Mouse (Mus musculus) lung, embryonic 15.5 days (tissue): ENCODE results near the gene Krtap4-16. TPM values are rescaled to one million over a fixed set of nuclear protein-coding genes. Genes with fewer than 3 reads are reported as not detected.
"Not testable (repeated sequence)": the region's sequence is repeated elsewhere in the genome, so short reads cannot be mapped to it uniquely, and the experiment has no call there.

Experiments
- ATAC-seq: fragments of 200-750 bp; cut with Nextera tagmentation; 2 replicates; pipeline ENCODE4 v1.8.0; 2017; ENCODE audit warnings: moderate number of reproducible peaks, borderline replicate concordance; ENCODE audit not compliant: low FRiP score, low TSS enrichment; ENCODE audit errors: extremely low read depth
- H3K27ac ChIP-seq: fragments of 300-500 bp; sonication (generic); 2 replicates; pipeline ENCODE4 v1.5.1; 2015; ENCODE audit warnings: moderate library complexity, mild to moderate bottlenecking, inconsistent platforms
- H3K27me3 ChIP-seq: fragments of 300-500 bp; sonication (generic); 2 replicates; pipeline ENCODE4 v1.6.1; 2015; ENCODE audit warnings: inconsistent platforms
- H3K36me3 ChIP-seq: fragments of 300-500 bp; sonication (generic); 2 replicates; pipeline ENCODE4 v1.6.1; 2015; ENCODE audit warnings: inconsistent platforms
- H3K4me1 ChIP-seq: fragments of 300-500 bp; sonication (generic); 2 replicates; pipeline ENCODE4 v1.6.1; 2015; ENCODE audit warnings: inconsistent platforms
- H3K4me2 ChIP-seq: fragments of 300-500 bp; sonication (generic); 2 replicates; pipeline ENCODE4 v1.6.1; 2015; ENCODE audit warnings: inconsistent platforms, mild to moderate bottlenecking, moderate library complexity
- H3K4me3 ChIP-seq: fragments of 300-500 bp; sonication (generic); 2 replicates; pipeline ENCODE4 v1.5.1; 2015; ENCODE audit warnings: mild to moderate bottlenecking, inconsistent platforms
- H3K9ac ChIP-seq: fragments of 300-500 bp; sonication (generic); 2 replicates; pipeline ENCODE4 v1.6.1; 2015; ENCODE audit warnings: inconsistent platforms
- H3K9me3 ChIP-seq: fragments of 300-500 bp; sonication (generic); 2 replicates; pipeline ENCODE4 v1.6.1; 2016; ENCODE audit warnings: inconsistent platforms
- WGBS: fragments of 180-500 bp; shearing (Covaris S2); methylation state at CpG from one replicate; pipeline ENCODE4 v1.1.7; 2015; 5-methylcytosine and 5-hydroxymethylcytosine counted together
- polyA plus RNA-seq: library from polyadenylated mRNA; unstranded; fragments of >200 nt; fragmentation: Nextera tagmentation; extraction: Ambion mirVana; gene quantifications from 2 replicates; pipeline ENCODE4 v1.2.1, GENCODE M21; 2015

Gene Krtap4-16
- polyA plus RNA-seq = not detected in 2 replicates

GRCm38 (mm10) chr11:99851508-99851907 is at the start of gene Krtap4-16:
Gene Krtap4-16 (minus strand): TSS chr11:99851608.
- H3K27me3 ChIP-seq = no peaks in the 10 kb centered on the region
- no peak within 1 kb of the TSS for H3K4me2 ChIP-seq
- H3K9me3 ChIP-seq = no peaks in the 10 kb centered on the region
- H3K9ac ChIP-seq = no peak within 1 kb of the TSS
- no peaks in the 10 kb centered on the region for H3K4me1 ChIP-seq
- no peak within 1 kb of the TSS for H3K27ac ChIP-seq
- H3K36me3 ChIP-seq = no peaks in the 10 kb centered on the region
- H3K4me3 ChIP-seq = no peak within 1 kb of the TSS
- ATAC-seq = no peak

- not testable (repeated sequence) for H3K9ac ChIP-seq, H3K4me1 ChIP-seq, H3K27ac ChIP-seq, H3K9me3 ChIP-seq, H3K27me3 ChIP-seq, ATAC-seq, H3K36me3 ChIP-seq, H3K4me3 ChIP-seq, H3K4me2 ChIP-seq
- 33% methylated on average over 1 of the region's 1 CpGs for WGBS
Measured at GRCm38 (mm10) chr11:99878887-99879286, 27.5 kb upstream of the Krtap4-16 start, which contains the start of gene Gm11567. Gene Gm11567 (plus strand): TSS chr11:99879187.

GRCm38 (mm10) chr11:99873089-99873488 is 21.7 kb upstream of the Krtap4-16 start, which contains the start of gene Krtap9-1:
Gene Krtap9-1 (plus strand): TSS chr11:99873389.
- ATAC-seq, H3K4me3 ChIP-seq: not testable (repeated sequence)
- 48% methylated on average over 1 of the region's 1 CpGs for WGBS

GRCm38 (mm10) chr11:99864176-99864575 is 12.8 kb upstream of the Krtap4-16 start, which contains the start of gene Gm11559:
Gene Gm11559 (plus strand): TSS chr11:99864476.
- not testable (repeated sequence) for H3K4me2 ChIP-seq, H3K36me3 ChIP-seq, H3K4me1 ChIP-seq, H3K27ac ChIP-seq, H3K9me3 ChIP-seq, H3K4me3 ChIP-seq, H3K27me3 ChIP-seq, ATAC-seq, H3K9ac ChIP-seq
- 61% methylated on average over 1 of the region's 1 CpGs for WGBS

More at GRCm38 (mm10) chr11:99873089-99873488, 21.7 kb upstream of the Krtap4-16 start, which contains the start of gene Krtap9-1:
- H3K9me3 ChIP-seq, H3K36me3 ChIP-seq, H3K27ac ChIP-seq, H3K9ac ChIP-seq, H3K27me3 ChIP-seq, H3K4me2 ChIP-seq, H3K4me1 ChIP-seq: not testable (repeated sequence)

- Histone ChIP-seq H3K4me1 (no peaks in the 10 kb centered on the region), H3K9ac (no peak overlapping the region)
Measured at GRCm38 (mm10) chr11:99858761-99859160, 7.4 kb upstream of the Krtap4-16 start.

GRCm38 (mm10) chr11:99857617-99858016 is 6.2 kb upstream of the Krtap4-16 start, which contains the start of gene Gm11568:
Gene Gm11568 (plus strand): TSS chr11:99857917.
- no peak within 1 kb of the TSS for H3K4me3 ChIP-seq
- H3K27ac ChIP-seq = no peak within 1 kb of the TSS
- no peaks in the 10 kb centered on the region for H3K27me3 ChIP-seq
- 75% methylated on average over 2 of the region's 2 CpGs for WGBS
- H3K36me3 ChIP-seq = no peaks in the 10 kb centered on the region
- H3K4me2 ChIP-seq = no peak within 1 kb of the TSS
- no peaks in the 10 kb centered on the region for H3K4me1 ChIP-seq
- H3K9me3 ChIP-seq = no peaks in the 10 kb centered on the region
- no peak for ATAC-seq
- H3K9ac ChIP-seq = no peak within 1 kb of the TSS

More at GRCm38 (mm10) chr11:99858761-99859160, 7.4 kb upstream of the Krtap4-16 start:
- Histone ChIP-seq H3K36me3 (no peaks in the 10 kb centered on the region), H3K9me3 (no peaks in the 10 kb centered on the region), H3K27ac (no peak overlapping the region), H3K27me3 (no peaks in the 10 kb centered on the region), H3K4me2 (no peak overlapping the region), H3K4me3 (no peak overlapping the region)
- WGBS = 69% methylated on average over 2 of the region's 2 CpGs
- no peak for ATAC-seq

- WGBS = 49% methylated on average over 3 of the region's 3 CpGs
- Histone ChIP-seq H3K36me3 (no peaks in the 10 kb centered on the region), H3K9me3 (no peaks in the 10 kb centered on the region), H3K4me2 (no peak overlapping the region), H3K4me1 (no peaks in the 10 kb centered on the region), H3K27ac (no peak overlapping the region), H3K9ac (no peak overlapping the region), H3K4me3 (no peak overlapping the region), H3K27me3 (no peaks in the 10 kb centered on the region)
- no peak for ATAC-seq
Measured at GRCm38 (mm10) chr11:99854121-99854520, 2.7 kb upstream of the Krtap4-16 start.

- Histone ChIP-seq H3K4me3 (no peak overlapping the region), H3K9ac (no peak overlapping the region), H3K4me1 (no peaks in the 10 kb centered on the region), H3K36me3 (no peaks in the 10 kb centered on the region), H3K4me2 (no peak overlapping the region), H3K27ac (no peak overlapping the region), H3K27me3 (no peaks in the 10 kb centered on the region), H3K9me3 (no peaks in the 10 kb centered on the region)
- no peak for ATAC-seq
- 83% methylated on average over 2 of the region's 2 CpGs for WGBS
Measured at GRCm38 (mm10) chr11:99846746-99847145, 4.7 kb downstream of the Krtap4-16 start.

- ATAC-seq = no peak
- WGBS = 90% methylated on average over 1 of the region's 1 CpGs
Measured at GRCm38 (mm10) chr11:99842185-99842584, 9.2 kb downstream of the Krtap4-16 start.

GRCm38 (mm10) chr11:99837966-99838365 is 13.4 kb downstream of the Krtap4-16 start, which contains the start of gene 2300003K06Rik:
Gene 2300003K06Rik (minus strand): TSS chr11:99838066.
- WGBS = 85% methylated on average over 1 of the region's 1 CpGs
- no peak within 1 kb of the TSS for H3K27ac ChIP-seq

More at GRCm38 (mm10) chr11:99842185-99842584, 9.2 kb downstream of the Krtap4-16 start:
- H3K27ac ChIP-seq = no peak overlapping the region
- no peaks in the 10 kb centered on the region for H3K9me3 ChIP-seq
- no peaks in the 10 kb centered on the region for H3K4me1 ChIP-seq
- H3K4me3 ChIP-seq = no peak overlapping the region
- no peak overlapping the region for H3K9ac ChIP-seq
- H3K4me2 ChIP-seq = no peak overlapping the region
- no peaks in the 10 kb centered on the region for H3K27me3 ChIP-seq
- no peaks in the 10 kb centered on the region for H3K36me3 ChIP-seq

GRCm38 (mm10) chr11:99815566-99815965 is 35.8 kb downstream of the Krtap4-16 start, which contains the start of gene Gm11564:
Gene Gm11564 (minus strand): TSS chr11:99815666.
- H3K27ac ChIP-seq, H3K4me1 ChIP-seq, H3K4me3 ChIP-seq, H3K36me3 ChIP-seq, ATAC-seq, H3K9ac ChIP-seq, H3K9me3 ChIP-seq, H3K4me2 ChIP-seq, H3K27me3 ChIP-seq: not testable (repeated sequence)
- 70% methylated on average over 2 of the region's 2 CpGs for WGBS

More at GRCm38 (mm10) chr11:99837966-99838365, 13.4 kb downstream of the Krtap4-16 start, which contains the start of gene 2300003K06Rik:
- H3K36me3 ChIP-seq = no peaks in the 10 kb centered on the region
- no peak within 1 kb of the TSS for H3K4me3 ChIP-seq
- no peak for ATAC-seq
- no peak within 1 kb of the TSS for H3K4me2 ChIP-seq
- no peak within 1 kb of the TSS for H3K9ac ChIP-seq
- no peaks in the 10 kb centered on the region for H3K4me1 ChIP-seq
- no peaks in the 10 kb centered on the region for H3K9me3 ChIP-seq
- no peaks in the 10 kb centered on the region for H3K27me3 ChIP-seq

- H3K4me3 ChIP-seq, H3K27me3 ChIP-seq, H3K9ac ChIP-seq, H3K36me3 ChIP-seq, ATAC-seq, H3K4me1 ChIP-seq, H3K27ac ChIP-seq, H3K9me3 ChIP-seq, H3K4me2 ChIP-seq: not testable (repeated sequence)
Measured at GRCm38 (mm10) chr11:99809792-99810191, 41.6 kb downstream of the Krtap4-16 start, which contains the start of gene Krtap4-13. Gene Krtap4-13 (minus strand): TSS chr11:99809892.
